Mouse (Mus musculus): ENCODE measurements around the gene Slc6a2. TPM values are rescaled to one million over a fixed set of nuclear protein-coding genes. Genes with fewer than 3 reads are reported as not detected.

Slc6a2 gene
- polyA plus RNA-seq, 1 experiment from 2014 or later, result 0.25 TPM

DNA sequence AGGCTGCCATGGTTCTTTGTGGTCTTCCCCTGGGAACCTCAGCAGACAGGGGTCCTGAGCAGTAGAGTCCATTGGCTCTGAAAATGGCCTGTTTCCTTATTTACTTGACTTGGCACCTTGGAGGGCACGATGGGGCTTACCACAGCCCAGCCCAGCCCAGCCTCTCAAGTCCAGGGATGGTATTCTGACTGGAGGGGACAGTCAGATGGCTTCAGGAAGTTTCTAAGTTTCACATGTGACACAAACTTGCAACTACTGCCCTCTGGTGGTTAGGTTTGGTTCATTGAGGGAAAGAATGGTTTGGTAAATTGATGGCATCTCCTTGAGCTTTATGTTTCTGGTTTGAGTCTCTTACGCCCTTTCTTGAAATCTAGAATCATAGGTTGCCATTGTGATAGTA, 38.7 kb downstream of the Slc6a2 start:
- Histone ChIP-seq H3K4me2 (ENCODE audit: low read depth, low read length) (no peak overlapping the region), H3K9ac (ENCODE audit: low read length) (no peak overlapping the region), H3K27ac (ENCODE audit: low read length) (no peak overlapping the region), H3K4me3 (replicated peaks; ENCODE audit: low read length) (no peak overlapping the region), H3K9me3 (replicated peaks; ENCODE audit: control insufficient read depth, low read length) (no peaks in the 10 kb centered on the region), H3K4me1 (ENCODE audit: control insufficient read depth, insufficient read depth, low read length) (no peaks in the 10 kb centered on the region), H3K36me3 (ENCODE audit: control insufficient read depth, insufficient read depth, low read length) (no peaks in the 10 kb centered on the region), H3K27me3 (ENCODE audit: control insufficient read depth, insufficient read depth, low read length) (no peaks in the 10 kb centered on the region)
- ATAC-seq (ENCODE audit: insufficient read depth, low FRiP score), result no peak
- 44% methylated on average over 2 of the region's 2 CpGs for WGBS

GRCm38 (mm10) chr8:93010286-93010685, 50.4 kb downstream of the Slc6a2 start:
- 20% methylated on average over 5 of the region's 5 CpGs for WGBS

GRCm38 (mm10) chr8:93011439-93011838, 51.6 kb downstream of the Slc6a2 start:
- Histone ChIP-seq H3K9ac (ENCODE audit: low read length) (no peak overlapping the region), H3K27me3 (ENCODE audit: control insufficient read depth, insufficient read depth, low read length) (no peaks in the 10 kb centered on the region), H3K4me1 (ENCODE audit: control insufficient read depth, insufficient read depth, low read length) (no peaks in the 10 kb centered on the region), H3K36me3 (ENCODE audit: control insufficient read depth, insufficient read depth, low read length) (no peaks in the 10 kb centered on the region), H3K27ac (ENCODE audit: low read length) (no peak overlapping the region), H3K9me3 (replicated peaks; ENCODE audit: control insufficient read depth, low read length) (no peaks in the 10 kb centered on the region), H3K4me2 (ENCODE audit: low read depth, low read length) (no peak overlapping the region), H3K4me3 (replicated peaks; ENCODE audit: low read length) (no peak overlapping the region)
- WGBS, result 8% methylated on average over 9 of the region's 9 CpGs
- peak; percentile 64; the same call in 1 of the 2 replicates for ATAC-seq (ENCODE audit: insufficient read depth, low FRiP score)

More at GRCm38 (mm10) chr8:93010286-93010685, 50.4 kb downstream of the Slc6a2 start:
- Histone ChIP-seq H3K9ac (ENCODE audit: low read length) (no peak overlapping the region), H3K4me3 (replicated peaks; ENCODE audit: low read length) (no peak overlapping the region), H3K36me3 (ENCODE audit: control insufficient read depth, insufficient read depth, low read length) (no peaks in the 10 kb centered on the region), H3K9me3 (replicated peaks; ENCODE audit: control insufficient read depth, low read length) (no peaks in the 10 kb centered on the region), H3K4me2 (ENCODE audit: low read depth, low read length) (no peak overlapping the region), H3K27ac (ENCODE audit: low read length) (no peak overlapping the region), H3K27me3 (ENCODE audit: control insufficient read depth, insufficient read depth, low read length) (no peaks in the 10 kb centered on the region), H3K4me1 (ENCODE audit: control insufficient read depth, insufficient read depth, low read length) (no peaks in the 10 kb centered on the region)
- no peak for ATAC-seq (ENCODE audit: insufficient read depth, low FRiP score)

GRCm38 (mm10) chr8:93012226-93012625, 52.3 kb downstream of the Slc6a2 start:
- H3K4me1 ChIP-seq (ENCODE audit: control insufficient read depth, insufficient read depth, low read length), result no peaks in the 10 kb centered on the region
- H3K27ac ChIP-seq (ENCODE audit: low read length), result no peak overlapping the region
- no peaks in the 10 kb centered on the region for H3K36me3 ChIP-seq (ENCODE audit: control insufficient read depth, insufficient read depth, low read length)
- ATAC-seq (ENCODE audit: insufficient read depth, low FRiP score), result no peak
- 76% methylated on average over 6 of the region's 6 CpGs for WGBS
- H3K9ac ChIP-seq (ENCODE audit: low read length), result no peak overlapping the region
- no peaks in the 10 kb centered on the region for H3K9me3 ChIP-seq (replicated peaks; ENCODE audit: control insufficient read depth, low read length)
- H3K27me3 ChIP-seq (ENCODE audit: control insufficient read depth, insufficient read depth, low read length), result no peaks in the 10 kb centered on the region
- H3K4me2 ChIP-seq (ENCODE audit: low read depth, low read length), result no peak overlapping the region
- H3K4me3 ChIP-seq (replicated peaks; ENCODE audit: low read length), result no peak overlapping the region

- H3K36me3 ChIP-seq (ENCODE audit: control insufficient read depth, insufficient read depth, low read length), result no peaks in the 10 kb centered on the region
- ATAC-seq (ENCODE audit: insufficient read depth, low FRiP score), result no peak
- H3K4me2 ChIP-seq (ENCODE audit: low read depth, low read length), result no peak overlapping the region
- H3K4me3 ChIP-seq (replicated peaks; ENCODE audit: low read length), result no peak overlapping the region
- H3K4me1 ChIP-seq (ENCODE audit: control insufficient read depth, insufficient read depth, low read length), result no peaks in the 10 kb centered on the region
- 39% methylated on average over 4 of the region's 4 CpGs for WGBS
- H3K27me3 ChIP-seq (ENCODE audit: control insufficient read depth, insufficient read depth, low read length), result no peaks in the 10 kb centered on the region
- H3K9ac ChIP-seq (ENCODE audit: low read length), result no peak overlapping the region
- H3K9me3 ChIP-seq (replicated peaks; ENCODE audit: control insufficient read depth, low read length), result no peaks in the 10 kb centered on the region
- no peak overlapping the region for H3K27ac ChIP-seq (ENCODE audit: low read length)
These were observed 54.4 kb downstream of the Slc6a2 start for GRCm38 (mm10) chr8:93014300-93014699.

DNA sequence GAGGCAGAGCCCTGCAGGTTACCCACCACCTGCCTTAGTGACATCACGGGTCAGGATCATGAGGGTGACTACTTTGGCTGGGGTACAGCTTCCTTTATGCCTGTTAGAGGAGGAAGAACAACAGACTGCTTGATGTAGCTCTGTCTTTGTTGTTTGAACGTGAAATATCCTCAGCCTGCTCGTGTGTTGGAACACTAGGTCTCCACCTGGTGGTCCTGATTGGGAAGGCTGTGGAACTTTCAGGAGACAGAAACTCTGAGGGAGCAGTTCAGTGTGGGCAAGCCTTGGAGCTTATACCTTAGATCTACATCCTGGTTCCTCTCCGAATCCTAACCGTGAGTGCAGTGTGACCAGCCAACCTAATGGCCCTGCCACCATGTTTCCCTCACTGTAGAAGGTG, 61.9 kb downstream of the Slc6a2 start:
- Histone ChIP-seq H3K9me3 (replicated peaks; ENCODE audit: control insufficient read depth, low read length) (no peaks in the 10 kb centered on the region), H3K4me3 (replicated peaks; ENCODE audit: low read length) (no peak overlapping the region), H3K4me1 (ENCODE audit: control insufficient read depth, insufficient read depth, low read length) (no peaks in the 10 kb centered on the region), H3K36me3 (ENCODE audit: control insufficient read depth, insufficient read depth, low read length) (no peaks in the 10 kb centered on the region), H3K27ac (ENCODE audit: low read length) (no peak overlapping the region), H3K9ac (ENCODE audit: low read length) (no peak overlapping the region), H3K27me3 (ENCODE audit: control insufficient read depth, insufficient read depth, low read length) (no peaks in the 10 kb centered on the region), H3K4me2 (ENCODE audit: low read depth, low read length) (no peak overlapping the region)
- 61% methylated on average over 5 of the region's 5 CpGs for WGBS
- no peak for ATAC-seq (ENCODE audit: insufficient read depth, low FRiP score)

- 77% methylated on average over 2 of the region's 2 CpGs for WGBS
- H3K27ac ChIP-seq (ENCODE audit: low read length), result no peak overlapping the region
- H3K27me3 ChIP-seq (ENCODE audit: control insufficient read depth, insufficient read depth, low read length), result no peaks in the 10 kb centered on the region
- no peak overlapping the region for H3K4me2 ChIP-seq (ENCODE audit: low read depth, low read length)
- H3K9ac ChIP-seq (ENCODE audit: low read length), result no peak overlapping the region
- no peaks in the 10 kb centered on the region for H3K36me3 ChIP-seq (ENCODE audit: control insufficient read depth, insufficient read depth, low read length)
- H3K4me3 ChIP-seq (replicated peaks; ENCODE audit: low read length), result no peak overlapping the region
- no peaks in the 10 kb centered on the region for H3K9me3 ChIP-seq (replicated peaks; ENCODE audit: control insufficient read depth, low read length)
- ATAC-seq (ENCODE audit: insufficient read depth, low FRiP score), result no peak
- H3K4me1 ChIP-seq (ENCODE audit: control insufficient read depth, insufficient read depth, low read length), result no peaks in the 10 kb centered on the region
These were observed 70.8 kb downstream of the Slc6a2 start for GRCm38 (mm10) chr8:93030664-93031063.

DNA sequence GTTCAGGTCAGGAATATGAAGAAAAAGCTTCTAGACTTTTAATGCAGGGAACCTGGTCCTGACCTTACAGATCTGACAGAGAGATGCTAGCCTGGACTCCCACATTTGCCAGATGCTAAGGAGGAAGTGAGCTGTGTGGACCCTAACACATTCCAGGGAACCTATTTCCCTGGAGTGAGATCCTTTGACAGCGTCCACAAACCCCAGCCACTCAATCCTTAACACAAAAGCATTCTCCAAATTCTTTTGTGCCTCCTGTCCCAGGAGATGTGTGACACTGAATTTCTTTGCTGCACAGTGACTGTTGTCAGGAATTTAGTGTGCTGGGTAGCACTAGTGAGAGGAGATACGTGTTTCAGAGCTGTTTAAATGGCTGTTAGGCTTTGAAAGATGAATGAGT, 79.0 kb downstream of the Slc6a2 start:
- no peaks in the 10 kb centered on the region for H3K27me3 ChIP-seq (ENCODE audit: control insufficient read depth, insufficient read depth, low read length)
- no peaks in the 10 kb centered on the region for H3K36me3 ChIP-seq (ENCODE audit: control insufficient read depth, insufficient read depth, low read length)
- H3K9me3 ChIP-seq (replicated peaks; ENCODE audit: control insufficient read depth, low read length), result no peaks in the 10 kb centered on the region
- no peak overlapping the region for H3K4me3 ChIP-seq (replicated peaks; ENCODE audit: low read length)
- no peak overlapping the region for H3K27ac ChIP-seq (ENCODE audit: low read length)
- no peak overlapping the region for H3K9ac ChIP-seq (ENCODE audit: low read length)
- no peak overlapping the region for H3K4me2 ChIP-seq (ENCODE audit: low read depth, low read length)
- 9% methylated on average over 2 of the region's 2 CpGs for WGBS
- no peak for ATAC-seq (ENCODE audit: insufficient read depth, low FRiP score)
- H3K4me1 ChIP-seq (ENCODE audit: control insufficient read depth, insufficient read depth, low read length), result no peaks in the 10 kb centered on the region

DNA sequence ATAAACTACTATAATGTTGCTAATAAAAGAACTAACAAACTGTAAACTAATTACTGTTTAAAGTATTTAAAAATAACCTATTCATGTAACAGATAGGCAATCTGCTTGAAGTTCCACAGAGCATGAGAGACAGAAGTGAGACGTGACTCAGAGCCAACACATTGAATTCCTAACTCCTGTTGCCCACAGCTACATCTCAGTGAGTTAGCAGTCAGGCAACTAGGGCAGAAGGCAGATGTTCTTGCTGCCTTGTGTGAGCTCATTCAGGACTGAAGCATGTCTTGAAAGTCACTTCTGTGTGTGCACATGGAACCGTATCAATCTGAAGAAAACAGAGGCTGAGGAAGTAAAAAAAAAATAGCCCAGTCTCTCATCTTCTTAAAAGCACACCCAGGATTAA, 80.4 kb downstream of the Slc6a2 start:
- 70% methylated on average over 2 of the region's 2 CpGs for WGBS

More for the DNA sequence above, 80.4 kb downstream of the Slc6a2 start:
- Histone ChIP-seq H3K4me3 (replicated peaks; ENCODE audit: low read length) (no peak overlapping the region), H3K9ac (ENCODE audit: low read length) (no peak overlapping the region), H3K4me2 (ENCODE audit: low read depth, low read length) (no peak overlapping the region), H3K27me3 (ENCODE audit: control insufficient read depth, insufficient read depth, low read length) (no peaks in the 10 kb centered on the region), H3K27ac (ENCODE audit: low read length) (no peak overlapping the region), H3K36me3 (ENCODE audit: control insufficient read depth, insufficient read depth, low read length) (no peaks in the 10 kb centered on the region), H3K4me1 (ENCODE audit: control insufficient read depth, insufficient read depth, low read length) (no peaks in the 10 kb centered on the region), H3K9me3 (replicated peaks; ENCODE audit: control insufficient read depth, low read length) (no peaks in the 10 kb centered on the region)
- ATAC-seq (ENCODE audit: insufficient read depth, low FRiP score), result no peak

Data from stomach, embryonic 16.5 days (tissue).